Mouse (Mus musculus) adrenal gland, postnatal 10 days (tissue): ENCODE results near the gene Syt12. TPM values are rescaled to one million over a fixed set of nuclear protein-coding genes. Genes with fewer than 3 reads are reported as not detected.

Experiments used
- DNase-seq: peaks from one replicate; pipeline ENCODE4 v3.0.0; 2021; ENCODE audit warnings: mixed read lengths
- long read RNA-seq, 2 experiments: library from polyadenylated mRNA; stranded (forward); transcript quantifications; one replicate each; pipeline ENCODE4 v2.0.0; 2021
- total RNA-seq, 2 experiments: library from RNA; stranded (reverse); gene quantifications; 2 replicates each; pipeline ENCODE4 v1.2.3; 2021

Syt12 gene
- total RNA-seq = 10 to 100 TPM; 18.8 to 22.7 TPM
- long read RNA-seq, experiment 1, transcript Syt12-201 (8 exons, 3,581 nt) = major isoform, 42 of 52 reads
- long read RNA-seq, experiment 1, partial matches to known transcripts = 5 of 52 reads
- long read RNA-seq, experiment 1, other reads (novel, unspliced or antisense) = 5 of 52 reads
- long read RNA-seq, experiment 2, transcript Syt12-201 (8 exons, 3,581 nt) = major isoform, 23 of 29 reads
- long read RNA-seq, experiment 2, partial matches to known transcripts = 1 of 29 reads
- long read RNA-seq, experiment 2, other reads (novel, unspliced or antisense) = 5 of 29 reads

DNA sequence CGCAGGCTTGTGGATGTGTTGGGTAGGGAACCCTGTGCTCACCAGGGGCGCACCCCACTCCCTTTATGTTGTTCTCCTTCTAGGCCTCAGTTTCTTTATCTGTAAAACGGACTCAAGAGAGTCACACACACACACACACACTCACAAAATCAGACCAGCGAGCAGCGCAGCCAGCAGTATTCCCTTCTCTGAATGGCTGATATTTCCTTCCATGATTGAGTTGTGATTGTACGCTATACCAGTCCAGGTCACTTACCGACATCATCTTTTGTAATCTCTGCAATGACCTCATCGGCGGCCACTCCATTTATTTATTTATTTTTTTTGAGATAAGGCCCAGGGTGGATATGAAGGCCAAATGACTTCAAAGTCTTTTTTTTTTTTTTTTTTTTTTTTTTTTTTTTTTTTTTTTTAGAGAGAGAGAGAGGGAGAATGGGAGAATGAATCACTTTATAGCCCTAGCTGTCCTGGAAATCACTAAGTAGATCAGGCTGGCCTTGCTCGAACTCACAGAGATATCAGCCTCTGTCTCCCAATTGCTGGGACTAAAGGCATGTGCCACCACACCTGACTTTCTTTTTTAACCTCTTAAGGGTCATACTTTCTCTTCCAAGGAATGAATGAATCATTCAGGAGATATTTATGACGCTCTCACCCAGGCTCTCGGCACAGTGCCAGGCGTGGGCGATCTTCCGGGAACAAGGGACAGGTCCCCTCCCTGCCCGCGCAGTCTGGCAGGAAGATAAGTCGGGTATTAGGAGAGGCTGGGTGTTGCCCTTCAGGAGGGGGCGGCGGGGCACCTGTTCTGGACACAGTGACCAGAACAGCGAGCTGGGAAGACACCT is at the start of gene Syt12:
Syt12 (minus strand) TSS at position 103 of the 845 bp plus-strand sequence.
- DNase-seq = peak; percentile 83

DNA sequence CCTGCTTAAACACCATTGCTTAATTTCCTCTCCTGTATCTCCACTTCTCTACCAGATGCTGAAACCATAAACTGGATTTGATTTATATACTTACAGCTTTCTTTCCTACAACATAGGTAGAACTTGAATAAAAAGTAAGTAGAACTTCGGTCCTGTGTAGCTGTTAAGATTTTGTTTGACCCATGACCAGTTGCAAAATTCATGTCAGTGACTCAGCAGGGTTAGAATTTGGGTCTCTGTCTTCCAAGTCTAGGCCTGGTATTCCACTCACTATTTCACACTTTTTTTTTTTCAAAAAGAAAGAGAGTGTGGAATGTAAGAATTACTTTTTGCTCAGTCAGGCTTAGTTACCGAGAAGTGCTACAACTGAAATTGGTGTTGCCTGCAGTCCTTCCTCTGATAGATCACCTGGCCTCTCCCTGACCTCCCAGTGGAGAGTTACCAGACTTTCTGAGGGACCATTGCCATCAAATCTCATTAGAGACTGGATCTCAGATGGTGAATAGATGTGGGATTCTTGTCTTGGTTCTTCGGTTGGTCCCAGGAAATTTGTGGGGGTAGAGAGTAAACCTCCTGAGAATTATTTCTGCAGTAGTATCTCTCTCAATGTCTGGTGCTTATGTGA is 44.3 kb upstream of the Syt12 start:
- no peak for DNase-seq

DNA sequence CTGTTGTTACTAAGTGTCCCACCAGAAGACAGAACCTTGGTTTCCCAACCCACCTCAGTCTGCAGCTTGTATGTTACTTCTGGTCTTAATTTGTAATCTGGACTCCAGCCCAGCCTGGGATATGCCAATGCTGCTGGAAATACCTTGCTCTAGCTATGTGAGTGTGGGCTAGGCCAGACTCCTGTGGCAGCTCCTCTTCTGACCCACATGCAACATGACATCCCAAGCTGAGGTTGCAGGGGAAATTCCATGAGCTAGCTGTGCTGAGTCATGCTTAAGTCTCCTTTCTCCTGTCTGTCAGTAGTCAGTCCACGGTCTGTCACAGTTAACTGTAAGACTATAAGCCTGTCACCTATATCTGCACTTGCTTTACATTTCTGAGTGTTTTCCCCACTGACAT is 40.2 kb upstream of the Syt12 start:
- no peak for DNase-seq

DNA sequence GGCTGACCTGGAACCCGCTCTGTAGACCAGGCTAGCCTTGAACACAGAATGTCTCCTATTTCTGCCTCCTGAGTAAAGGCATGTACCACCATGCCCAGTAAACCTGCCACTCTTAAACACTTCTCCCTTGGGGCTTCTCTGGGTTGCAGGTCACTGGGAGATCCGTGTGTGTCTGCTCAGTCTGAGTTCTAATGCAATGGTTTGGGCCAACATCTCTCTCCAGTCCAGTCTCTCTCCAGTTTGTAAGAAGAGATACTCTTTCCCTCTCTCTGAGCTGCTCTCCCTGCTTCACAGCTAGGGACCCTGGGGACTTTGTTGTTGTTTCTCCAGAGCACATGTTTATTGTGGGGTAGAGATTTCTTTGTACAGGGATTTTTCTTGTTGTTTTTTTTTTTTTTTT is 39.0 kb upstream of the Syt12 start:
- DNase-seq = no peak

DNA sequence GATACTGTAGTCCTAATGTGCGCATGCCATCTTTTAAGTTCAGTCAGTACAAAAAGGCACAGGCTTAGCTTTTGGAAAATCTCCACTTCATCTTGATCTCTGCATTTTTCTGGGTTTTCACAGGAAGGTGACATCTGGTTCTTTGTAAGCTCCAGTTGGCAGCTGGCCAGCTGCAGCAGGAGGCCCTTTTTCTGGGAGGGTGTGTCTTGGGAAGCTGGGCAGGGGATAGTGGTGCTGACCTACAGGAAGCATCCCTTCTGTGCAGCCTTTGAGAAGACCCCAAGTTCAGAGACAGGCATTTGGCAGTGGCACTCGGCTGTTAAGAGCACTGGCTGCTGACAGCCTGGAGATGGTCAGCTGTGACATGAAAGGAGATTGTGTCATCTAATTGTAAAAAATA is 38.5 kb upstream of the Syt12 start:
- DNase-seq = no peak

DNA sequence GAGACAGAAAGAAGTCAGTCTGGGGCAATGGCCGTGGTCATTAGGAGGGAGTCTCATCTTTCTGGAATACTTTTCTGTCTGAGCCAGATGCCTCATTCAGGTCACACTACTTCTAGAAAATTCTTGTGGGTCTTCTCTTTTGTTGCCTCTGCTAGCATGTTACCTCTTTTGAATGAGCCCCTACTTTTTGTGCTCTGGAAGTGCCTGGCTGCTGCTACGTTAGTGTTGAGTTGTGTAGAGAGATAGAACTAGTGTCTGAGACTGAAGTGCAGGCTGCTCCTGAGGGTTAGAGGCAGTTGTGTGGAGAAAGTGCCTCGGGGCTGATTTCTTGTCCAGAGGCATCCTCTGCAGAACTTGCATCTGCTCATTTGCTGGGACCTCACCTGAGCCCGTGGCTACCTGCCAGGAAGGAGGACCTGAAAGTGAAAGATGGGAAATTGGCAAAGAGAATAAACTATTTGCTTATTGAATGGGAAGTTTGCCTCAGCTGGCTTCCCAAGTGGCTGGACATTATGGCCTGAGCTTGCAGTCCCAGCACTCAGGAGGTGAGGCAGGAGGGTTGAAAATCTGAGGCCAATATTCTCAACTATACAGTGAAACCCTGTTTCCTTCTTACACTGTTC is 36.1 kb upstream of the Syt12 start:
- DNase-seq = no peak

DNA sequence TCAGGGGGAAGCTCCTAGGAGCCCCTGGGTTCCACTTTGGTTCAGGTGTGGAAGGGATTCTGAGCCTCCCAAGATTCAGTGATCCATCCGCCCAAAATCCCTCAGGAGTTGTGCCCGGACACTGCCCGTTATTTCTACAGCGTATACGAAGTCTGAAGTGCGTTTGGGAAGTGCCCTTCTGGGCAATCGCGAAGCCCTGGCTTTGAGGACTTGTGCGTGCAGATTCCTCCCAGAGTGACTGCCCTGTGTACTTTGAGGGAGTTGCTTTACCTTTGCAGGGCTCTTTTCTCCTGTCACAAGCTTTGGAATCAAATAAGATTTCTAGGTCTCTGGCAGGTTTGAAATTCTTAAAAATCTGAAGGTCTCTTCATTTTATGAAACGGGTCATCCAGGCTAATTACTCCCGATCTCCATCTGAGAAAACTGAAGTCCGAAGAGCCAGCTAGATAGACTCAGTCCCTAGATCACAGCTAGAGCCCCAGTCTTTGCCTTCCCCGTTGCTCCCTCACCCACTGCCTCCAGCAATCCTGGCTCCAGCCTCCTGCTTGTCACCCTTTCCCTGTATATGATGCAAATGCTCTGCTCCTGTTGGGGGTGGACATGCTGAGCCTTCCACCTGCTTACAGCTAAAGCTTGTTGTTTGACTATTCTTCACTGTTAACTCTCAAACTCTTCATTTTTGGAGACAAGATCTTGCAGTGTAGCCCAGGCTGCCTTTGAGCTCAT is 34.0 kb upstream of the Syt12 start:
- DNase-seq = peak; percentile 62

DNA sequence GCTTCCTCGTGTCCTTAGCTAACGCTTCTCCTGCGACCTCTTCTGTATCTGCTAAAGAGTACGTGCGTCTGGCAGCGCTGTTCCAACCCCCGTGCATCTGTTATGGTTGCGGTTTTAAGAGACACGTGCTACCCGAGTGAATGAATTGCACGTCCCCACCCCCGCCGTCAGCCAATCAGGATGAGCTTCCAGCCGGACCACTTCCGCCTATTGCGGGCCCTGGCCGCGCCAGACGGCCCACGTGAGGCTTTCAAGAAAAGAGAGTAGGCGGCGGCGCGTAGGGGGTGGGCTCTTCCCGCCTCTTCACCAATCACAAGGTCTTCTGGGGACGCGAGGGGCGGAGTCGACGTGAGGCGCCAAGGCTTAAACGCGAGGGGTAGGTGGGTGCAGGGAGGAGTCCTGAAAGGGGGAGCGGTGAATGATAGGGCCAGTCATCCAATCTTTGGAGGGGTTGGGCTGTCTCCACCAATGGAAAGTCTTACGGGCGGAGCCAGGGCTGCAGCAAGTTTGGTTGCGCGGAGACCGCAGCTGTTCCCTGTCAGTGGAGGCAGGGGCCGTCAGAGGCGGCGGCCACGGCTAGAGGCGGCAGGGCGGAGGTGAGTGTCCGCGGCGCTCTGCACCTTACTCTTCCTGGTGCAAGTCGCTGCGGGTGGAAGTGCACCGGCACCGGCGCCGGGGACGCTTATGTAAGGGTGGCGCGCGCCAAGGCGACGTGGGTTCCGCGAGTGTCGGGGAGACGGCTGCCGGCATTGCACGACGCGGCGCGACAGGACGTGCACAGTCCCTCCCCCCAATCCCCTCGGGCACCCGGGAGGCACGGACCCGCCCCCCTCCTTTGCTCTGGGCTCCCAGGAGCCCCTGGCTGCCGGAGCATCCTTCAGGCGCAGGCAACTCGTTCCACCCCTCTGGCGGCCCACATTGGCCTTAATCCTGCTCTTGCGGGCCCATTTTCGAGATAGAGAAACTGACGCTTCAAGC is 33.0 kb upstream of the Syt12 start, which contains the start of gene Pcx:
Pcx (plus strand) TSS at position 487 of the 978 bp plus-strand sequence.
- DNase-seq = peak; percentile 98

DNA sequence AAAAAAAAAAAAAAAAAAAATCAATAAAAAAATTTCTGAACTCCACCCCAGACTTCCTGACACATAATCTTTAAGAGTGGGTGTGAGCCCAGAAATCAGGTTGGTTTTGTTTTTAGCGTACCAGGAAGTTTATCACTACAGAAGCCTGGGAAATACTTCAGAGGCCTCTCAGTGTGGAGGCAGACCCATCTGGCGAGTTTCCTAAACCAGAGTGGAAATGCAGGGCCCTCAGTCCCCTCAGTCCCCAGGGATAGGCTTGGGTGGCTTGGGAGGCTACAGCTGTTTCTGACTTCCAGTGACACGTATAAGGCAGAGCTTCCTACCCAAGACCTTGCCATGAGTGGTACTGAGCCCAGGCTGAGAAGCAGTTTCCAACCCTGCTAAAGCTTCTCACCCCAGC is 30.5 kb upstream of the Syt12 start:
- no peak for DNase-seq

DNA sequence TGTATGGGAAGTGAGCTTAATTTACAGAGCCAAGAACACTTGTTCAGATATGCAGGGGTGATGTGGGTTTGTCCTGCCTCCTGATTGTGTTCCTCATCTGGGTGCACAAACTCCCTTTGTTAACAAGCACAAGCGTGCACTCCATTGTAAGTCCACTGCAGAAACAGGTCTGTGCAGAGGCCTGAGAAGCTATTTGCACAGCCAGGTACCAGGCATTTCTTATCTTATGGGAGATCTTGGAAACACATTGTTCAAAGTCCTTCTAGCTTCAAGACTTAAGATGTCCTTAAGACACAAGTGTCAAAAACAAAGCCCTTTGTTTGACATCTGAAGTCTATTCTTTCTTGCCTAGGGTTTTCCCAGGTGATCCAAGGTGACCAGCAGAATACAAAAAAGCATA is 27.6 kb upstream of the Syt12 start:
- DNase-seq = no peak

DNA sequence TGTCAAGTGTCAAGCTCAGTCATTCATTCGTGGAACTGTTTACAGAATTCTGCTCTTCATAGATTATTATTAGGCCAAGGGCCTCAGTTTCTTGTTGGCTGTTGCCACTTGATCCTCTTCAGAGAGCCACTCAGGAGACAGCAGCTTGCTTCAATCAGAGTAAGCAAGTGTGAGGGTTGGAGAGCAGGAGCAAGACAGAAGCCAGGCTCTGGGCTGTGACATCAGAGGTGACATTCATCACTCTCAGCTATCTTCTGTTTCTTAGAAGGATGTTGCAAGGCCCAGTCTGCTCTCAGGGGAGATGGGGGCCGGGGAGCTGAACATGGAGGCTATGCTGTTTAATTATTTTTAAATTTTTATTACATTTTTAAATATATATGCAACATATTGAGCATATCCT is 25.5 kb upstream of the Syt12 start:
- DNase-seq = no peak

DNA sequence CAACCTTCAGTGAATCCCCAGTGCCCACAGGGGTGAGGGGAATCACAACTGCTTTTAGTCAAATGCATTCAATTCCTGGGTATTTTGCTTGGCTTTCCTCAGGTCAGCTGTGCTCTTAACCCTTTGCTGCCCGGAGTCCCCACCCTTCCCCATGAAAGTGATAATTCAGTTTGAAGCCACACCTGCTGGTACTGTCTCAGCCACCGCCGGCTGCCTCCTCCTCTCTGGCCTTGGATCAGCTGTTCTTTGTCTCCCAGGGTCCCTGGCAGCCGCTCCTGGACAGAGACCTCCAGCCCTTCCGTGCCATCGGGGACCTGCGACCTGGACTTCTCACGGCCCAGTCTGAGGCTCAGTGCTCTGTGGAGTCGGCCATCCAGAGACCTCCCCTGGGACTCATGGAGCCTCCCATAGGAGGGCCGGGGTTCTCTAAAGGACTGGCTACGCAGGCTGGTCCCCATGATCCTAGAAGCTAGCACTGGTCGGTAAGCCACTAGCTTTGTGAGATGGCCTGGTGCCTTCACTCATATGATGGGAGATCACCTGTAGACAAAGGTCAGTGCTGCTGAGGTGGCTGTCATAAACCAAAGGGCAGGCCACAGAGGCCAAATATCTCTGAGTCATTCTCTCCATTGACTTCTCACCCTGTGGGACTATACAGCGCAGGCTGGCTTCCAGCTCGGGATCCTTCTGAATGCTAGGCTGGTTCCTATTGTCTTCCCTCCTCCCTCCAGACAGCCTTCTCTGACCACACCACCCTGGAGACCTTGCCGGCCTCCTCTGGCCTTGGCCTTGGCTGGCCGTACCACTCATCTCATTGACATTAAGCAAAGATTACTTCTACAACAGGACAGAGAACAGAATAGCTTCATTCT is 21.1 kb upstream of the Syt12 start, which contains the start of gene 2010003K11Rik:
2010003K11Rik (minus strand) TSS at position 522 of the 872 bp plus-strand sequence.
- peak; percentile 78 for DNase-seq

DNA sequence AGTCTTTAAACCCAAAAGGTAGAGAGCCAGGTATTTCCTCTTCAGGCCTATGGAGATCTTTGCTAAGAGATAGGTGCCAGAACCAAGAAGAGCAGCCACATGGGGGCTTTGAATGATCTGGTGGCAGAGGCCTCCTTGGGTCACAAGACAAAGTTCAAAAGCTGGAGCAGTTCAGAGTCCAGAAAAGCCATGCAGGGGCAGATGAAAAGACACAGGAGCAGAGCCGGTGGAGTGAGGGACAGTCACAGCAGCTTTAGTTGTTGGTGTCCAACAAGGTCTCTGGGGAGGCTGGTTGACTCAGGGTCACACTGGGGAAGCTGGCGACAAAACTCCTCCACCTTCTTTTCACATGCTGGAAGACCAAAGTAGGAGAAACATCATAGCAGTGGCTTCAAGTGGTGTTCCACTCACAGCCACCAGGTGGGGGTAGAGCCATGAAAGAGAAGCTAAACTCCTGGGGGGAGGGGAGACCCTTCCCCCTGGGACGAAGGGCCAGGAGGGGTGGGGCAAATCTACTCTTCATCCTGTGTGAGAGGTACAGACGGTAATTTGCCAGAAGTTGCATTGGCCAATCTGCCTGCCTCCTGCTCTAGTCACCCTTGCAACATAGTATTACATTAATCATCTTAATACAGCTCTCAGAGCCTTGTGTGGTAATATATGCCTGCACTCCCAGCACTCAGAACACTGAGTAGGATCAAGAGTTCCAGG is 20.2 kb upstream of the Syt12 start:
- DNase-seq = peak; percentile 92

DNA sequence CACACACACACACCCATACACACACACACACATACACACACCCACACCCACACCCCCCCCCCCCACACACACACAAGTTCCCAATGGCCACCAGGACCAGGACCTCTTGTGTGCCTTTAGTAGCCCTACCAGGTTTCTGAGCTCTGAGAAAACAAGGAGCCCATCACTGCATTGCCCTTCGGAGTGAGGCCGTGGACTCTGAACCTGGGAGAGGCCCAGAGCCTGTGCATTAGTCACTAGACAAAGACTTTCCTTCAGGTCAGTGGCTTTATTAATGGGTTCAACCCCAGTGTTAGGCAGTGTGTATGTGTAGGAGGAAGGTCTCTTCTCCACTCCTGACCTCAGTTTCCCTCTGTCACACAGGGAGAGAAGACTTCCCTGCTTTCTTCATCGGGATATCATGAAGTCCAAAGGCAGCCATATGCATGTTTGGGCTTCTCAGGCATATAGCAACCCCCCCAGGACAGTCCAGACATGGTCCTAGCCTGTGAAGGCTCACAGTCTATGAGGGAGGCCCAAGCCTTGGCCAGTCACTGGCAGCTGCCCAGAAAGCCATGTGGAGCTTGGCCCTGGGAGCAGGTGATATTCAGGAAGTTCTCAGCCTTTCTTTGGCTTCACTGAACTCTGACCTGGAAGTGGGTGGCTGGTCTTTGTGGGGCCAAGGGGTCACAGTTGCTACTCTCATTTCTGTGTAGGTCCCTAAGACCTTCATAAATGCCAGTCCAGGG is 19.5 kb upstream of the Syt12 start:
- peak; percentile 63 for DNase-seq

DNA sequence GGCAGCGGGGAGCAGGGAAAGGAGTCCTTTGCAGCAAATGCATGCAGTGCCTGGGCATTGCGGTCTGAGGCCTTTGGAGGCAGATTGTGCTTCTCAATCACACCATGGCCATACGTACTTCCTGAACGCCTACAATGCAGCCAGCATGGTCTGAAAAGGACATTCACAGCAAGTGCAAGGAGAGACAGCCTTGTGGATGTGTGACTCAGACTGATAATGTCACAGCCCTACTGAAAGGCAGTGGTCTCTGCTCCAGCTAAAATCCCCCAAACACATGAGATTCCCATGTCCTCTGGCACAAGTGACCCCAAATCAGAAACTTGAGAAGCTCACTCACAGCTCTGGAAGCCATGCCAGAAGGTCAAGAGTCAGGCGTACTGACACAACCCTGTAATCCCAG is 18.6 kb upstream of the Syt12 start:
- no peak for DNase-seq

DNA sequence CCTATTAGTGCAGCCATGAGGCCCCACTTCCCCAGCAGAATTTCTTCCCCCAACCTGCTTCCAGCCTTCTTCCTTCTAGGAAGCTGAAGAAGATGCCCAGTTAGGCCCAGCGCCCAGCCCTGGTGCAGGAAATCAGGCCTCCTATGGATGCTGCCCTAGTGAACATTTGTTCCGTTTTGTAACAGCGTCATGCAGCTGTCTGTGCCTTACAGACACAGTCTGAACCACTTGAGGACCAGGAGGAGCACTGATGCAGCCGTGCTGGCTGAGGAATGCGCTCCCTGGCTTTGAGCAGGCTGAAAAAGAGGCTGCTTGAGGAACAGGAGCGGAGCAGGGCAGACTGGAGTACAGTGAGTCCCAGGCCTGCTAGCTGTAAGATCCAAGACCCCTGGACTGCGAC is 17.5 kb upstream of the Syt12 start:
- no peak for DNase-seq

DNA sequence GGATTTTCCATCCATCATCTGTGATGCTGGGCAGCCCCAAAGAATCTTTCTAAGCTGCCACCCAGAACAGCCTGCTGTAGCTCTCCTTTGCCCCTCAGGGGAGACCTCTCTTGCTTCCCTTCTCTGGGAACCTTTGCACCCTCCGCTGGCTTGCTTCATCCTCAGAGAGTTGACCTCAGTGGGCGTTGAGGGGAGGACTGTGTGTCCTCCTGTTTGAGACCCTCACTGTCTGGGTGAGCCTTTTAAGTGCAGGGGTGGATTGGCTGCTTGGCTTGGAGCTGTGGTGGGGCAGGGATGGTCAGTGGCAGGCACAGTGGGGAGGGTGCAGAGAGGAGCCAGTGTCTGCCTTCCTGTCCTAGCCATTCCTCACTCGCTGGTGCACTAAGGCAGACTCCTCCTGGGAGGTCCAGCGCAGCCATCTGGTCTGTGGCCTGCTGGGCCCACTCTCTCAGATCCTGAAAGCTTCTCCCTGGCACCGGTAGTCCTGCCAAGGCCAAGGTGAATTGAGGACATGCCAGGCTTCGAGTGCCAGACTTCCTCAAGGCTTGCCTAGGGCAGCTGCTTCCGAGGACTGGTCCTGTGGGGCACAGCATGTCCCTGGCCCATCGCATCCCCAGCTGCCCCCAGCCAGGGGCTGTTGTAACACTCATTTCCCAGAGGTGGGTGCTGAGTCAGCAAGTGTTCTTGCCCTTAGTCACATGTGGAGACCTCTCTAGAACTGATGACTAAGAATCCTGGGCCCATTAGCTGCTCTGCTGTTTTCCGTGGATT is 15.5 kb upstream of the Syt12 start:
- peak; percentile 86 for DNase-seq
